ENCODE assay signal across 24 mouse cellular contexts in the genomic region with DNA sequence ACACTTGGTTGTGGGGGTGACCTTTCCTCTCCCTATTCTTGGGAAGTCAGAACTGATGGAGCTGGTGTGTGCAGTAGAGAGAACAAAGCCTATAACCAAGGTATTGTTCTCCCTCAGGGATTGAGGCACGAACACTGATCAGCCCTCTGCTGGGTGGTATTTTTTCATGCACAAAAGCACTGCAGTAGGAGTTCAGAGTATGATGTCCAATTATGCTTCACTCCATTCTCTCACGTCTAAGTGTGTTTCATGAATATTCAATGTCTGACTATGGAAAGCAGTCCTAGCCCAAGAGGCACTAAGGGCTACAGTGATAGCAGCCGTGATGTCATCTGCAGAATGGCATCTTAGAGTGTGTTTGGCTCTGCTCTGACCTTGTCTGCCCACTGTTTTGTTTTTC.
A peak's percentile ranks its signal among the peaks of the same experiment; 100 is the strongest.
DNase-seq lines count a peak whose midpoint lies in the region; ATAC-seq and TF ChIP-seq lines count a peak whose summit lies in the region.
"Had no signal": no experiment of that assay in that cellular context is flagged by ENCODE, and none has a peak within 500 bp of the region (broad histone marks: within the 10 kb centered on the region; RNA-seq: fewer than 3 reads in every experiment).

No protein-coding gene starts in this region.

- H3K27ac ChIP-seq in hindbrain, embryonic 10.5 days = 0 out of 2 replicates have a peak overlapping the region, but pooled peaks have one; percentile 56
- no peak overlapping the region for H3K27ac ChIP-seq in hindbrain, embryonic 16.5 days (ENCODE audit: low read depth, low read length)
- H3K27ac ChIP-seq in forebrain, embryonic 13.5 days = peak overlapping the region; percentile 35; the same call in 1 of the 2 replicates
- H3K27ac ChIP-seq in hindbrain, postnatal 0 days = no peak overlapping the region
- H3K27ac ChIP-seq: heart, embryonic 10.5 days; left cerebral cortex, adult 2 months; limb, embryonic 10.5 days; neural tube, embryonic 15.5 days; stomach, embryonic 15.5 days had no signal

- 30% methylated on average over 3 of the region's 3 CpGs for WGBS in hindbrain, embryonic 10.5 days
- WGBS in hindbrain, embryonic 16.5 days = 27% methylated on average over 3 of the region's 3 CpGs
- WGBS in forebrain, embryonic 13.5 days = 2% methylated on average over 3 of the region's 3 CpGs
- WGBS in hindbrain, postnatal 0 days = 20% methylated on average over 3 of the region's 3 CpGs

- H3K36me3 ChIP-seq in hindbrain, embryonic 10.5 days = no peaks in the 10 kb centered on the region
- no peaks in the 10 kb centered on the region for H3K36me3 ChIP-seq in hindbrain, embryonic 16.5 days (ENCODE audit: control insufficient read depth, insufficient read depth, low read length)
- H3K36me3 ChIP-seq in forebrain, embryonic 13.5 days (ENCODE audit: poor library complexity, severe bottlenecking) = no peaks in the 10 kb centered on the region
- no peaks in the 10 kb centered on the region for H3K36me3 ChIP-seq in hindbrain, postnatal 0 days (ENCODE audit: insufficient read depth, low read length)
- H3K36me3 ChIP-seq: G1E; heart, embryonic 10.5 days; limb, embryonic 10.5 days; neural tube, embryonic 15.5 days; stomach, embryonic 15.5 days had no signal

- ATAC-seq in hindbrain, embryonic 16.5 days = no peak
- ATAC-seq in forebrain, embryonic 13.5 days = peak; percentile 84
- ATAC-seq in hindbrain, postnatal 0 days = no peak

- H3K4me1 ChIP-seq in hindbrain, embryonic 10.5 days (replicated peaks) = peaks cover 13% of the 10 kb centered on the region
- no peaks in the 10 kb centered on the region for H3K4me1 ChIP-seq in hindbrain, embryonic 16.5 days (ENCODE audit: control insufficient read depth, insufficient read depth, low read depth, low read length)
- peaks cover 15% of the 10 kb centered on the region for H3K4me1 ChIP-seq in forebrain, embryonic 13.5 days
- no peaks in the 10 kb centered on the region for H3K4me1 ChIP-seq in hindbrain, postnatal 0 days (ENCODE audit: insufficient read depth, low read length)
- H3K4me1 ChIP-seq: heart, embryonic 10.5 days; limb, embryonic 10.5 days; megakaryocyte, embryonic 14.5 days; neural tube, embryonic 15.5 days; stomach, embryonic 15.5 days had no signal

- peak; percentile 37 for DNase-seq in hindbrain, embryonic 10.5 days (ENCODE audit: low spot score)
- DNase-seq in Muller cell, postnatal 12 days (ENCODE audit: inconsistent ontology term) = peak; percentile 7
- no peak for DNase-seq in hindbrain, postnatal 0 days (ENCODE audit: low spot score)
- DNase-seq in adrenal gland, adult (ENCODE audit: inconsistent age in 2 of 2, low spot score in 1 of 2) = no peak
- no peak for DNase-seq in cerebellum, adult 8-10 months
- no peak for DNase-seq in gastrocnemius, postnatal 10 days
- DNase-seq: adrenal gland, postnatal 36 days; cerebellum, adult 2 months; kidney, adult 2 months; kidney, postnatal 14 days; lung, adult 18-20 months; right cerebral cortex, postnatal 25 days; thymus, adult 2 months had no signal

- 0 out of 2 replicates have a peak, but pooled peaks have one; percentile 9 for TF ChIP-seq CTCF in hindbrain, postnatal 0 days (IDR thresholded peaks at IDR 0.05; ENCODE audit: low read depth)

- H3K9me3 ChIP-seq in hindbrain, embryonic 10.5 days = no peaks in the 10 kb centered on the region
- no peaks in the 10 kb centered on the region for H3K9me3 ChIP-seq in hindbrain, embryonic 16.5 days (ENCODE audit: control insufficient read depth, low read length)
- no peaks in the 10 kb centered on the region for H3K9me3 ChIP-seq in forebrain, embryonic 13.5 days (replicated peaks)
- no peaks in the 10 kb centered on the region for H3K9me3 ChIP-seq in hindbrain, postnatal 0 days (ENCODE audit: low read length)
- H3K9me3 ChIP-seq: G1E; heart, embryonic 10.5 days; limb, embryonic 10.5 days; neural tube, embryonic 15.5 days; stomach, embryonic 15.5 days had no signal

- no peak overlapping the region for H3K4me3 ChIP-seq in hindbrain, embryonic 10.5 days
- H3K4me3 ChIP-seq in hindbrain, embryonic 16.5 days (ENCODE audit: low read length) = no peak overlapping the region
- H3K4me3 ChIP-seq in forebrain, embryonic 13.5 days = no peak overlapping the region
- no peak overlapping the region for H3K4me3 ChIP-seq in hindbrain, postnatal 0 days (ENCODE audit: low read length)
- H3K4me3 ChIP-seq: heart, embryonic 10.5 days; left cerebral cortex, adult 2 months; limb, embryonic 10.5 days; megakaryocyte, embryonic 14.5 days; myocyte; neural tube, embryonic 15.5 days; stomach, embryonic 15.5 days had no signal

- no peak overlapping the region for H3K4me2 ChIP-seq in hindbrain, embryonic 16.5 days (ENCODE audit: low read length)
- no peak overlapping the region for H3K4me2 ChIP-seq in forebrain, embryonic 13.5 days
- no peak overlapping the region for H3K4me2 ChIP-seq in hindbrain, postnatal 0 days (ENCODE audit: low read depth, low read length)
- H3K4me2 ChIP-seq: liver, embryonic 11.5 days; neural tube, embryonic 15.5 days; stomach, embryonic 15.5 days had no signal

- no peaks in the 10 kb centered on the region for H3K27me3 ChIP-seq in hindbrain, embryonic 10.5 days (ENCODE audit: insufficient read depth, poor library complexity, severe bottlenecking)
- no peaks in the 10 kb centered on the region for H3K27me3 ChIP-seq in hindbrain, embryonic 16.5 days (replicated peaks; ENCODE audit: control insufficient read depth, insufficient read depth, low read length)
- H3K27me3 ChIP-seq in forebrain, embryonic 13.5 days = no peaks in the 10 kb centered on the region
- no peaks in the 10 kb centered on the region for H3K27me3 ChIP-seq in hindbrain, postnatal 0 days (ENCODE audit: insufficient read depth, low read length)
- H3K27me3 ChIP-seq: megakaryocyte, embryonic 14.5 days; neural tube, embryonic 15.5 days; stomach, embryonic 15.5 days had no signal

- no peak overlapping the region for H3K9ac ChIP-seq in hindbrain, embryonic 16.5 days (ENCODE audit: low read depth, low read length)
- no peak overlapping the region for H3K9ac ChIP-seq in forebrain, embryonic 13.5 days
- H3K9ac ChIP-seq in hindbrain, postnatal 0 days (replicated peaks; ENCODE audit: low read length) = no peak overlapping the region
- H3K9ac ChIP-seq: neural tube, embryonic 15.5 days; stomach, embryonic 15.5 days had no signal

Comparison
In these comparisons a context has a peak if more than half of its experiments do, and no peak if none do; other contexts are left out.
1. DNase-seq: peak in hindbrain, embryonic 10.5 days (single experiment) and Muller cell, postnatal 12 days (single experiment); none in hindbrain, postnatal 0 days (single experiment), adrenal gland, adult (0 of 2), cerebellum, adult 8-10 months (single experiment) and gastrocnemius, postnatal 10 days (single experiment).
2. H3K27ac ChIP-seq: peak in hindbrain, embryonic 10.5 days (single experiment) and forebrain, embryonic 13.5 days (single experiment); none in hindbrain, embryonic 16.5 days (single experiment) and hindbrain, postnatal 0 days (single experiment).